Mouse (Mus musculus) hindbrain, embryonic 12.5 days (tissue): ENCODE data around the gene Tmem143. TPM values are rescaled to one million over a fixed set of nuclear protein-coding genes. Genes with fewer than 3 reads are reported as not detected.
"Not testable (repeated sequence)": the region's sequence is repeated elsewhere in the genome, so short reads cannot be mapped to it uniquely, and the experiment has no call there.

ENCODE experiments used
- ATAC-seq: fragments of 200-750 bp; cut with Nextera tagmentation; 2 replicates; pipeline ENCODE4 v1.8.0; 2017; ENCODE audit warnings: moderate TSS enrichment; ENCODE audit not compliant: low FRiP score
- H3K27ac ChIP-seq: fragments of 300-500 bp; sonication (generic); 2 replicates; pipeline ENCODE4 v1.5.1; 2016; ENCODE audit warnings: mild to moderate bottlenecking
- H3K27me3 ChIP-seq: fragments of 300-500 bp; sonication (generic); 2 replicates; pipeline ENCODE4 v1.6.1; 2016; ENCODE audit warnings: mild to moderate bottlenecking
- H3K36me3 ChIP-seq: fragments of 300-500 bp; sonication (generic); 2 replicates; pipeline ENCODE4 v1.6.1; 2016; ENCODE audit warnings: mild to moderate bottlenecking
- H3K4me1 ChIP-seq: fragments of 300-500 bp; sonication (generic); 2 replicates; pipeline ENCODE4 v1.6.1; 2016
- H3K4me2 ChIP-seq: fragments of 300-500 bp; sonication (generic); replicated peaks from 2 replicates; pipeline ENCODE4 v1.6.1; 2016; ENCODE audit warnings: mild to moderate bottlenecking
- H3K4me3 ChIP-seq: fragments of 300-500 bp; sonication (generic); 2 replicates; pipeline ENCODE4 v1.5.1; 2016; ENCODE audit warnings: mild to moderate bottlenecking
- H3K9ac ChIP-seq: fragments of 300-500 bp; sonication (generic); 2 replicates; pipeline ENCODE4 v1.6.1; 2016; ENCODE audit warnings: mild to moderate bottlenecking, moderate library complexity
- H3K9me3 ChIP-seq: fragments of 300-500 bp; sonication (generic); replicated peaks from 2 replicates; pipeline ENCODE4 v1.6.1; 2016; ENCODE audit warnings: mild to moderate bottlenecking
- WGBS: fragments of 180-500 bp; shearing (Covaris S2); methylation state at CpG from one replicate; pipeline ENCODE4 v1.1.7; 2016; 5-methylcytosine and 5-hydroxymethylcytosine counted together
- polyA plus RNA-seq: library from polyadenylated mRNA; unstranded; fragments of >200 nt; fragmentation: Nextera tagmentation; extraction: Ambion mirVana; gene quantifications from 2 replicates; pipeline ENCODE4 v1.2.1, GENCODE M21; 2016

Gene Tmem143
- polyA plus RNA-seq, 1 experiment from 2014 or later, result 5.2 TPM

GRCm38 (mm10) chr7:45919083-45919671 is 22.4 kb downstream of the Tmem143 start:
- 64% methylated on average over 14 of the region's 14 CpGs for WGBS
- H3K4me2 ChIP-seq, result no peak overlapping the region
- no peak overlapping the region for H3K27ac ChIP-seq
- no peaks in the 10 kb centered on the region for H3K36me3 ChIP-seq
- no peaks in the 10 kb centered on the region for H3K9me3 ChIP-seq
- H3K4me1 ChIP-seq, result peaks cover 33% of the 10 kb centered on the region
- no peak overlapping the region for H3K9ac ChIP-seq
- H3K4me3 ChIP-seq, result no peak overlapping the region
- H3K27me3 ChIP-seq, result peaks cover 11% of the 10 kb centered on the region
- no peak for ATAC-seq

GRCm38 (mm10) chr7:45919761-45920160 is 23.0 kb downstream of the Tmem143 start:
- Histone ChIP-seq H3K4me1 (peaks cover 33% of the 10 kb centered on the region), H3K9me3 (no peaks in the 10 kb centered on the region), H3K27me3 (peaks cover 11% of the 10 kb centered on the region), H3K27ac (no peak overlapping the region), H3K4me2 (peak overlapping the region; percentile 19; the same call in 1 of the 2 replicates), H3K4me3 (peak overlapping the region; percentile 23; the same call in 1 of the 2 replicates), H3K36me3 (no peaks in the 10 kb centered on the region), H3K9ac (no peak overlapping the region; the same call in 1 of the 2 replicates)
- 74% methylated on average over 4 of the region's 4 CpGs for WGBS
- ATAC-seq, result no peak

DNA sequence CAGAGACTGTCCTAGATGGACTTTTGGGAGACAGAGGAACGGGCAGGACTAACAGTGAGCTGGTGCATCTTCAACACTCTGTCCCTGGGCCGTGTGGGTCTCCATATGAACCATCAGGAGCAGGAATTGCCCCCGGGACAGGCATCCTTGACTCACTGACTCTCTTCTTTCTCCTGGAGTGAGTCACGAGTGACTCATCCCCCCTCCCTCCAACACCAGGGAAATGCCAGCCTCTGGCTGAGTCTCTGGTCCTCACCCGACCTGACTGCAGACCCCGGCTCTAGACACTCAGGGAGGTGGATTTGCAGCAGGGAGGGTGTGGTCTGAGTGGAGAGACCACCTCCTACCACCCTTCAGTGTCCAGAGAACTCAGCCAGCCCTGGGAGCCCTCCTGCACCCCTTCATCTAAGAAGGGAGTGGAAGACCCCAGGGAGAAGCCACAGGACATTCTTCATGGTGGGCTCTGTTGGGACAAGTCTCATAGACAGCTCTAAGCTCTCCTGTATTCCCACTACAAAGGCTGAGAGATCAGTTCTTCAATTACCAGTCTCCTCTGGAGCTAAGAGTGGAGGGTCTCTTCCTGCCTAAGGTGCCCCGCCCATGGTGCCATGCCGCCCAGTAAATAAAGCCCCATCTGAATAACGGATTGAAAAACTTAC is 24.0 kb downstream of the Tmem143 start:
- H3K4me2 ChIP-seq, result peak overlapping the region; percentile 19
- peaks cover 32% of the 10 kb centered on the region for H3K4me1 ChIP-seq
- H3K9ac ChIP-seq, result peak overlapping the region; percentile 32; the same call in 1 of the 2 replicates
- H3K27me3 ChIP-seq, result peaks cover 11% of the 10 kb centered on the region
- peak overlapping the region; percentile 23 for H3K4me3 ChIP-seq
- peak overlapping the region; percentile 40; the same call in 1 of the 2 replicates for H3K27ac ChIP-seq
- 51% methylated on average over 9 of the region's 9 CpGs for WGBS
- no peaks in the 10 kb centered on the region for H3K36me3 ChIP-seq
- no peak for ATAC-seq
- H3K9me3 ChIP-seq, result no peaks in the 10 kb centered on the region

GRCm38 (mm10) chr7:45921242-45921621 is 24.5 kb downstream of the Tmem143 start, which contains the start of gene Emp3:
Gene Emp3 (minus strand): TSS chr7:45921404.
- Histone ChIP-seq H3K4me3 (peak within 1 kb of the TSS; percentile 23), H3K27ac (peak within 1 kb of the TSS; percentile 88), H3K36me3 (no peaks in the 10 kb centered on the region), H3K4me1 (peaks cover 27% of the 10 kb centered on the region), H3K9me3 (no peaks in the 10 kb centered on the region), H3K27me3 (peaks cover 11% of the 10 kb centered on the region), H3K9ac (peak within 1 kb of the TSS; percentile 32; the same call in 1 of the 2 replicates), H3K4me2 (peak within 1 kb of the TSS; percentile 19)
- no peak for ATAC-seq
- WGBS, result 51% methylated on average over 9 of the region's 9 CpGs

DNA sequence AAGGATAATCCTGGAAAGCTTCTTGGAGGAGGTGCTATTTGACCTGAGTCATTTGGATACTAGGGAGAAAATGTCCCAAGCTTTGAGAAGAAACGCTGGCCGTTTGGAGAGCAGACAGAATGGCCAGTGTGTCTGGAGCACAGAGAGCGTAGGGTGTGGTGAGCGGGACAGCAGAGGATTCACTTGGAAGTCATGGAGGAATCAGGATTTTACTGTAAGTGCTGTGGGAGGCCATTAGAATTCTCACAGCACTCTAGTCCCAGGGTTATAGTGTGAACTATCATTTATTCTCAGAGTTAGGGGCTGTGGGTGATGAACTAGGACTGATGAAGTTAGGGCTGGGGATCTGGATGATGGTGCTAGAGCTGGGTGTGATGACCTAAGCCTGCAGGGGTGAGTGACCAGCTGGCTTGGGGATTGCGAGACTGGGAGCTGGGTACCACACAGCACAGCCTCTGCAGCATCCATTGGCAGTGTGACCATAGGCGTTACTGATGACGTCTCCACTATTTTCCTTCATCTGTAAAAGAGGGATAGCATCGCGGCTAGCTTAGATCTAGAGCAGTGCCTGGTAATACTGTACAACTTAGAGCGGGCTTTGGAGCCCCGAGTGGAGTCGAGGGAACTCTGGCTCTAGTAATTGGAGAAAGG is 25.3 kb downstream of the Tmem143 start:
- no peak for ATAC-seq
- Histone ChIP-seq H3K9me3 (no peaks in the 10 kb centered on the region), H3K9ac (no peak overlapping the region), H3K4me1 (peaks cover 19% of the 10 kb centered on the region), H3K4me3 (no peak overlapping the region), H3K27ac (peak overlapping the region; percentile 88), H3K27me3 (peaks cover 13% of the 10 kb centered on the region), H3K4me2 (peak overlapping the region; percentile 61; the same call in 1 of the 2 replicates), H3K36me3 (no peaks in the 10 kb centered on the region)
- 83% methylated on average over 12 of the region's 12 CpGs for whole genome bisulfite sequencing

DNA sequence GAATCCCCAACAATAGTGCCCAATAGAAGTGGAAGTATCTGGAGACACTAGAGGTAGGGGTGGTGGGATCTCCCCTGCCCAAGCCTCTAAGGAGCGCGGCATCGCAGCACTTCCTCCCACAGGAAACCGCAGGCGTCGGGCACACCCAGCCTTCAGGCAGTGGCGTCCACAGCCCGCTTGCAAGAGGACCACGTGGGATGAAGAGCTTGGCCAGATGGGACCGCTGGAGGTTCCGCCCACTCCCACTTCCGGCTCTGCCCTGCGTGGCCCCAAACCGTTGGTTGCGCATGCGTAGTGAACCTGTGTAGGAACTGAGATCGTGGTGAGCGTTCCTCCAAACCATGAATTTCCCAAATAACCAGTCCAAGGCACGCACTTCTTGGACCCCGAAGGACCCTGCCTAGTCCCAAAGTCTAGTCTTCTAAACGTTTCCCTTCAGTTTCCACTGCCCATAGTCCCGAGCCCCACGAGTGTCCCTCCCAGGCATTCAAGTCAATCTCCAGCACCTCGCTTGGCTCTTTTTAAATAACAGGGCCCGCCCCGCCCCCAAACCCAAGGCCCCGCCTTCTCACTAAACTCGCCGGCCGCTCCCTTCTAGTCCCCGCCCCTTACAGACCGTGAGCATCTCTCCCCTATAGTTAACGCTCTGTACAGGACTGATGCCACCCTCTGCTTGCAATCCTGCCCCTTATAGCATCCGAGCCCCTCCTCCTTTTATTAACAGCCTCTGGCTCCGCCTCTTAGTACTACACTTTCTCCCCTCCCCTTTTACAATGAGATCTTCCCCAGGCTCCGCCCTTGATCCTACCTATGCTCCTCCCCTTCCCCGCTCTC is 26.4 kb downstream of the Tmem143 start:
- Histone ChIP-seq H3K4me1 (peaks cover 9% of the 10 kb centered on the region), H3K9me3 (no peaks in the 10 kb centered on the region), H3K27ac (peak overlapping the region; percentile 88), H3K27me3 (peaks cover 24% of the 10 kb centered on the region), H3K9ac (peak overlapping the region; percentile 50), H3K4me2 (peak overlapping the region; percentile 61), H3K4me3 (peak overlapping the region; percentile 42), H3K36me3 (no peaks in the 10 kb centered on the region)
- WGBS, result under 1% methylated on average over 36 of the region's 37 CpGs
- ATAC-seq, result peak; percentile 91

DNA sequence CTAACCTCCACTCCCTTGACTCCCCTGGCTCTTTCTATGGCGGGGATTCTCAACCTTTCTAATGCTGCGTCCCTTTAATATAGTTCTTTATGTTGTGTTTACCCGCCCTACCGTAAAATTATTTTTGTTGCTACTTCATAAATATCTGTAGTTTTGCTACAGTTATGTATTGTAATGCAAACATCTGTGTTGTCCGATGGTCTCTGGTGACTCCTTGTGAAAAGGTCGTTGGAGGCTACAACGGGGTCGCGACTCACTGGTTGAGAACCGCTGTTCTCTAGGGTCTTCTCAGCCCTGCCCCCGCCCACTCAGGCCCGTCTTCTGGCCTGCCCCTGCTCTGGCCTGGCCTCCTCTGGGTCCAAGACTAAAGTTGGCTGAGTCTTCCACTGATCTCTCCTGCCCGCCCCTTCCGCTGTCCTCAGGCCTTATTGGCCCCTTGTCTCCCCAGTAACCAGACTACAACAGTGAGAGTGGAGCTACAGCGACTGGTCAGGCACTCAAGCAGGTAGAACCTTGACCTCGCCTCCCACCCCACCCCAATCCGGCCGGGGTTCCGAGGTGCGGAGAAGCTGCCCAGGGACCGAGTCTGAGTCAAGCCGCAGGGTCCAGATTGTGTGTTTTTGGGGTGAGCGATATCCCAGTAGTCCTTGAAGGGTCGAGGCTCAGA is 27.2 kb downstream of the Tmem143 start, which contains the start of gene Ccdc114:
Ccdc114 (plus strand) TSS at position 311 of the 667 bp plus-strand sequence.
- H3K4me2 ChIP-seq, result peak within 1 kb of the TSS; percentile 61
- H3K27me3 ChIP-seq, result peaks cover 29% of the 10 kb centered on the region
- H3K9ac ChIP-seq, result peak within 1 kb of the TSS; percentile 50; the same call in 1 of the 2 replicates
- ATAC-seq, result peak; percentile 36
- H3K27ac ChIP-seq, result peak within 1 kb of the TSS; percentile 88
- H3K4me1 ChIP-seq, result peaks cover 9% of the 10 kb centered on the region
- 6% methylated on average over 24 of the region's 24 CpGs for WGBS
- H3K9me3 ChIP-seq, result no peaks in the 10 kb centered on the region
- H3K4me3 ChIP-seq, result peak within 1 kb of the TSS; percentile 42
- H3K36me3 ChIP-seq, result no peaks in the 10 kb centered on the region

GRCm38 (mm10) chr7:45924429-45924816 is 27.7 kb downstream of the Tmem143 start:
- WGBS, result 12% methylated on average over 14 of the region's 14 CpGs
- no peak overlapping the region for H3K9ac ChIP-seq
- H3K27me3 ChIP-seq, result peaks cover 34% of the 10 kb centered on the region
- peaks cover 9% of the 10 kb centered on the region for H3K4me1 ChIP-seq
- no peak for ATAC-seq
- peak overlapping the region; percentile 42 for H3K4me3 ChIP-seq
- H3K36me3 ChIP-seq, result no peaks in the 10 kb centered on the region
- no peak overlapping the region for H3K27ac ChIP-seq
- H3K9me3 ChIP-seq, result no peaks in the 10 kb centered on the region
- peak overlapping the region; percentile 61 for H3K4me2 ChIP-seq

- no peak for ATAC-seq
- no peaks in the 10 kb centered on the region for H3K4me1 ChIP-seq
- no peaks in the 10 kb centered on the region for H3K36me3 ChIP-seq
- peak overlapping the region; percentile 21; the same call in 1 of the 2 replicates for H3K4me2 ChIP-seq
- H3K9me3 ChIP-seq, result peaks cover 9% of the 10 kb centered on the region; the same call in 1 of the 2 replicates
- H3K9ac ChIP-seq, result no peak overlapping the region
- no peak overlapping the region for H3K27ac ChIP-seq
- H3K27me3 ChIP-seq, result peaks cover 23% of the 10 kb centered on the region
- WGBS, result 23% methylated on average over 16 of the region's 23 CpGs
- H3K4me3 ChIP-seq, result no peak overlapping the region
These were observed 32.0 kb downstream of the Tmem143 start for GRCm38 (mm10) chr7:45928626-45929295.

DNA sequence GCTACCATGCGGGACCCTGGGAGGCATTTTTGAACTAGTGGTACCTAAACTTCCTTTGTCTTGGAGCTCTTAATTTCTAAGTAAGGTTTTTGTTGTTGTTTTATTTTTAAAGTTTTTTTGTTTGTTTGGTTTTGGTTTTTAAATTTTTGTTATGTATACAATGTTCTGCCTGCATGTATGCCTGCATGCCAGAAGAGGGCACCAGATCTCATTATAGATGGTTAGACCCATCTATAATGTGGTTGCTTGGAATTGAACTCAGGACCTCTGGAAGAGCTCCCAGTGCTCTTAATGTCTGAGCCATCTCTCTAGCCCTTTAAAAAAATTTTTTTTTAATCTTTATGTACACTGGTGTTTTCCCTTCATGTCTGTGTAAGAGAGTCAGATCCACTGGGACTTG is 32.9 kb downstream of the Tmem143 start:
- ATAC-seq, result no peak
- 88% methylated on average over 1 of the region's 1 CpGs for WGBS

GRCm38 (mm10) chr7:45933766-45934165 is 37.0 kb downstream of the Tmem143 start:
- not testable (repeated sequence) for H3K9me3 ChIP-seq, H3K4me2 ChIP-seq, H3K27ac ChIP-seq, ATAC-seq, H3K9ac ChIP-seq, H3K4me3 ChIP-seq, H3K4me1 ChIP-seq, H3K27me3 ChIP-seq, H3K36me3 ChIP-seq
- WGBS, result 91% methylated on average over 12 of the region's 12 CpGs

More for the DNA sequence above, 32.9 kb downstream of the Tmem143 start:
- Histone ChIP-seq H3K9me3 (peaks cover 9% of the 10 kb centered on the region; the same call in 1 of the 2 replicates), H3K4me1 (no peaks in the 10 kb centered on the region), H3K36me3 (no peaks in the 10 kb centered on the region), H3K27me3 (peaks cover 23% of the 10 kb centered on the region), H3K4me2 (no peak overlapping the region), H3K4me3 (no peak overlapping the region), H3K9ac (no peak overlapping the region), H3K27ac (no peak overlapping the region)
